Mouse (Mus musculus): Measurements from ENCODE around the gene Plekhj1. TPM values are rescaled to one million over a fixed set of nuclear protein-coding genes. Genes with fewer than 3 reads are reported as not detected.
"Not testable (repeated sequence)": the region's sequence is repeated elsewhere in the genome, so short reads cannot be mapped to it uniquely, and the experiment has no call there.

Plekhj1 gene
- polyA plus RNA-seq, 1 experiment from 2014 or later: 184 TPM

DNA sequence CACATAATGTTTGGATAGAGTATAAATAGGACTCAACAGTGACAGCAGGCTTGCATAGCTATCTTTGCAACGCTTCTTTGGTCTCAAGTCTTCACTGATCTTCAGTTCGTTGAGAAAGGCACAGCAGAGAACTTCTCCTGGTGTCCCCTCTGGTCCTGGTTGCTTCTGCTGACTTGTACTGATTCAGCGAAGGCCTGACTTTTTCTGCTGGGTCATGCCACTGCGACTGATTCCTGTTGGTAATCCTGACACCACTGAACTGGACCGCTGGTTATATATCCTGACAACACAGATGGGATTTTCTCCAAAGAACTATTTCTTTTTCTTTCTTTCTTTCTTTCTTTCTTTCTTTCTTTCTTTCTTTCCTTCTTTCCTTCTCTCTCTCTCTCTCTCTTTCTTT is 24.1 kb upstream of the Plekhj1 start:
- H3K9me3 ChIP-seq (replicated peaks): no peaks in the 10 kb centered on the region
- peaks cover 10% of the 10 kb centered on the region for H3K4me1 ChIP-seq
- no peak overlapping the region for H3K27ac ChIP-seq (replicated peaks)
- no peaks in the 10 kb centered on the region for H3K27me3 ChIP-seq (ENCODE audit: low read depth, poor library complexity, severe bottlenecking)
- DNase-seq (ENCODE audit: low spot score): no peak
- H3K36me3 ChIP-seq: no peaks in the 10 kb centered on the region
- WGBS: 94% methylated on average over 5 of the region's 5 CpGs
- H3K4me3 ChIP-seq: no peak overlapping the region

DNA sequence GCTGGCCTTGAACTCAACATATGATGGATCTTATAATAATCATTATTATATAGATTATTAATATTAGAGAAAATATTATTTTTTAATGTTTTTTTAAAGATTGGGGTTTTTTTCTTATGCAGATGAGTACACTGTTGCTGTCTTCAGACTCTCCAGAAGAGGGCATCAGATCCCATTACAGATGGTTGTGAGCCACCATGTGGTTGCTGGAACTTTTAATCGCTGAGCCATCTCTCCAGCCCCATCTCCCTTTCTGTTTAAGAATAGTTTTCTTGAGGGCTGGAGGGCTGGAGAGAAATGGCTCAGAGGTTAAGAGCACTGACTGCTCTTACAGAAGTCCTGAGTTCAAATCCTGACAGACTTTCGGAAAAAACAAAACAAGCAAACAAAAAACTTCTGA is 23.6 kb upstream of the Plekhj1 start:
- DNase-seq (ENCODE audit: low spot score): no peak
- H3K36me3 ChIP-seq: no peaks in the 10 kb centered on the region
- peaks cover 7% of the 10 kb centered on the region; the same call in 1 of the 2 replicates for H3K4me1 ChIP-seq
- WGBS: 33% methylated on average over 2 of the region's 2 CpGs
- no peak overlapping the region for H3K4me3 ChIP-seq
- no peaks in the 10 kb centered on the region for H3K9me3 ChIP-seq (replicated peaks)
- no peaks in the 10 kb centered on the region for H3K27me3 ChIP-seq (ENCODE audit: low read depth, poor library complexity, severe bottlenecking)
- H3K27ac ChIP-seq (replicated peaks): no peak overlapping the region

DNA sequence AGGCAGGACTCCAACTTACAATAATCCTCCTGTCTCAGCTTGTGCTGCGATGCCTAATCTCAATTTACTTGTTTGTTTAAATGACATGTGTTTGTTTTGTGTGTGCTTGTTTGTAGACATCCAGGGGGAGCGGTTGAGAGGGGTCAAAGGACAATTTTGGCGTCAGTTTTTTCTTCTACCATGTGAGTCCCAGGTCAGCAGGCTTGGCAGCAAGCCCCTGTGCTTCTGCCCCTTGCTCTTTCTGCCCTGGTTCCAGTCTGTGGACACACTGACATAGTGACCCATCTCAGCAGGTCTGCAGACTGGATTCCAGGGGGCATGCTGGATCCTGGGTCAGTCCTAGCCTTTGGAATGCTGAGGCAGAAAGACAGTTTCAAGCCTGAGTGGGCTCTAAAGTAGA is 21.0 kb upstream of the Plekhj1 start:
- Histone ChIP-seq H3K4me3 (no peak overlapping the region), H3K27me3 (ENCODE audit: low read depth, poor library complexity, severe bottlenecking) (no peaks in the 10 kb centered on the region), H3K4me1 (no peaks in the 10 kb centered on the region), H3K36me3 (no peaks in the 10 kb centered on the region), H3K9me3 (replicated peaks) (no peaks in the 10 kb centered on the region), H3K27ac (replicated peaks) (no peak overlapping the region)
- DNase-seq (ENCODE audit: low spot score): no peak
- 54% methylated on average over 3 of the region's 3 CpGs for WGBS

DNA sequence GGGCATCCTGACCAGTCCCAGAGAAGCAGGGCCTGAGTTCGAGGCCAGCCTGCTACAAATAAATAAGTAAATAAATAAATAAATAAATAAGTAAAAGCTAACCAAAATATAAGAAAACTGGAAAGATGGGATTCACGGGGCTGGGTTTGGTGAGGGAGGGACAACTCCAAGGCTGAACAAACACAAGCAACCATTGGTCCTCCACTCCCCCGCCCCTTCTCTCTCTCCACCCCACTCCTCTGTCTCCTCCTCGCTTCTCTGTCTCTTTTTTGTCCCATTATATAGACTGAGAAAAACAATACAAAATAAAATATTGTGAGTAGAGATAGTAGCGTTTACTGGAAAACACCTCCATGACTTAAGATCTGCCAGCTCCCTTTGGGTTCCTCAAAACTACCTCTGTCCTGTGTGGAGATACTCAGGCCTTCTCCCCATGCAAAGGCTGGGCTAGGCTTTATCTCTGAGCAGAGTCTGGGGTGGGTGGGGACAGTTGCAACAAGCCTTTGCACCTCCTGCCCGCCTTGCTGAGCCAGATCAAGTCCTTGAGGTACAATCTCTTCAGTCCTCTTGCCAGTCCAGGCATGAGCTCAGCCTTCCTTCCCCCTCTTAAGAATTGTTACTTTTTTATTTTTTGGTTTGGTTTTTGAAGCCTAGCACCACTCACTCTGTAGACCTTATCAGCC is 20.3 kb upstream of the Plekhj1 start:
- DNase-seq (ENCODE audit: low spot score): no peak
- H3K4me3 ChIP-seq: no peak overlapping the region
- WGBS: 61% methylated on average over 6 of the region's 6 CpGs
- no peaks in the 10 kb centered on the region for H3K4me1 ChIP-seq
- H3K27me3 ChIP-seq (ENCODE audit: low read depth, poor library complexity, severe bottlenecking): no peaks in the 10 kb centered on the region
- no peak overlapping the region for H3K27ac ChIP-seq (replicated peaks)
- H3K36me3 ChIP-seq: no peaks in the 10 kb centered on the region
- H3K9me3 ChIP-seq (replicated peaks): no peaks in the 10 kb centered on the region

DNA sequence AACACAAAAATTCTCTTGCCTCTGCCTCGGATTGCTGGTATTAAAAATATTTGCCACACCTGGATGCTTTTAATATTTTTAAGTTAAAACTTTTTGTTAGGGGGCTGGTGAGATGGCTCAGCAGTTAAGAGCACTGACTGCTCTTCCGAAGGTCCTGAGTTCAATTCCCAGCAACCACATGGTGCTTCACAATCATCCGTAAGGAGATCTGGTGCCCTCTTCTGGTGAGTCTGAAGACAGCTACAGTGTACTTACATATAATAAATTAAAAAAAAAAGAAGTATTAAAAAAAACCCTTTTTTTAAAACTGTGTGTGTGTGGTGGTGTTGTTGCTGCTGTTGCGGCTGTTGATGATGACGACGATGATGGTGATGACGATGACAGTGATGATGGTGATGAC is 19.5 kb upstream of the Plekhj1 start:
- not testable (repeated sequence) for DNase-seq (ENCODE audit: low spot score); H3K9me3 ChIP-seq (replicated peaks); H3K27ac ChIP-seq (replicated peaks); H3K4me3 ChIP-seq; H3K36me3 ChIP-seq; H3K4me1 ChIP-seq; H3K27me3 ChIP-seq (ENCODE audit: low read depth, poor library complexity, severe bottlenecking)
- 82% methylated on average over 7 of the region's 7 CpGs for WGBS

DNA sequence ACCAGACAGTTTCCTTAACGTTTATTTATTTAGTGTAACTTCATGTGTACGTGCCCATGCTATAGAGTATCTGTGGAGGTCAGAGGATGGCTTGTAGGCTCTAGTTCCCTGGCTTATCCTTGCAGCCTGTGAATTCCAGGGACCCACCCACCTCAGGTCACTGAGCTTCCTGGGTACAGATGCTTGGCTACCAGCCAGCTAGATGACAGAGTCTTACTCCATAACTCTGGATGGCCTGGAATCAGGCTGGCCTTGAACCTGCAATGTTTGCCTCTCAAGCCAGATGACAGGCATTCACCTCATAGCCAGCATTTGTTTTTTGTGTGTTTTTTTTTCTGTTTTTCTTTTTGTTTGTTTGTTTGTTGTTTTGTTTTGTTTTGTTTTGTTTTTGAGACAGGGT is 18.7 kb upstream of the Plekhj1 start:
- Histone ChIP-seq H3K36me3 (no peaks in the 10 kb centered on the region), H3K27ac (replicated peaks) (no peak overlapping the region), H3K4me1 (no peaks in the 10 kb centered on the region), H3K27me3 (ENCODE audit: low read depth, poor library complexity, severe bottlenecking) (peaks cover 14% of the 10 kb centered on the region), H3K4me3 (no peak overlapping the region), H3K9me3 (replicated peaks) (no peaks in the 10 kb centered on the region)
- no peak for DNase-seq (ENCODE audit: low spot score)
- WGBS: 71% methylated on average over 2 of the region's 2 CpGs

DNA sequence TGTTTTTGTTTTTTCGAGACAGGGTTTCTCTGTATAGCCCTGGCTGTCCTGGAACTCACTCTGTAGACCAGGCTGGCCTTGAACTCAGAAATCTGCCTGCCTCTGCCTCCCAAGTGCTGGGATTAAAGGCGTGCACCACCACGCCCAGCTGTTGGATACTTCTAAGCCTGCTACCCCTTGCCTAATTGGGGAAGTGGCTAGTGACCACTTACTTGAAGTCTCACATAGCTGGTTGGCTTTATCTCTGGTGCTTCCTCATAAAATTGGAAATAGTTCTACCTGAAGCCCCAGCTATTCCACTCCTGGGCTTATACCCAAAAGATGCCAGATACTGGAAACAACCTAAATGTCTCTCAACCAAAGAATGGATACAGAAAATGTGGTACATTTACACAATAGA is 17.9 kb upstream of the Plekhj1 start:
- H3K4me3 ChIP-seq; H3K9me3 ChIP-seq (replicated peaks); H3K27ac ChIP-seq (replicated peaks); DNase-seq (ENCODE audit: low spot score); H3K36me3 ChIP-seq; H3K4me1 ChIP-seq: not testable (repeated sequence)
- WGBS: 84% methylated on average over 3 of the region's 3 CpGs
- peaks cover 23% of the 10 kb centered on the region for H3K27me3 ChIP-seq (ENCODE audit: low read depth, poor library complexity, severe bottlenecking)

DNA sequence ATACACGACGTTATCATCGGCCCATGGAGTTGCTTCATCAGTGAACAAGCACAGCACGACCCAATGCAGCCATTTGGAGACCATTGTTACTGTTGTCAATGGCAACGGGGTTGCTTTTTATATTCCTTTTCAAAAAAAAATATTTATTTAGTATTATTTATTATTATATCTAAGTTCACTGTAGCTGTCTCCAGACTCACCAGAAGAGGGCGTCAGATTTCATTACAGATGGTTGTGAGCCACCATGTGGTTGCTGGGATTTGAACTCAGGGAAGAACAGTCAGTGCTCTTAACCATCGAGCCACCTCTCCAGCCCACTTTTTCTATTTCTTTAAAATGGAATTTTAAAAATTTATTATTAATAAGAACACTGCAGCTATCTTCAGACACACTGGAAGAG is 16.4 kb upstream of the Plekhj1 start:
- no peak overlapping the region for H3K27ac ChIP-seq (replicated peaks)
- no peaks in the 10 kb centered on the region for H3K36me3 ChIP-seq
- peaks cover 8% of the 10 kb centered on the region for H3K4me1 ChIP-seq

DNA sequence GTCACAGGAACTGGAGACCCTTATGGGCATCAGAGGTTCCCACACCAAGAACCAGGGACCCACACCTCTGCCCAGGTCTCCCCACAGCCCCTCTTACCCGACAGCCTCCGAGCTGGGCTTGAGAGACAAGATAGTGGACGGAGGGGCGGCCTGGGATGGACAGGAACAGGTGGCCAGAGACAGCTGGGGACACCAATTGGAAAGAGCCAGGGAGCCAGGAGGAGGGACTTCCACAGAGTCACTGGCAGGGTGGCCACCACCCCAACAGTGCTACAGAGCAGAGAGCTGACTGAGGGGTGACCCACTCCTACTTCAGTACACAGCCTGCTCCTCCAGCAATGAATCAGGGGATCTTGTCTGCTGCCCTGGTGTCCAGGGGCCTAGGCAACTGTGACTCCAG is 14.9 kb upstream of the Plekhj1 start, which contains the start of gene Jsrp1:
TSS of gene Jsrp1 (minus strand) at position 133 of the 400 bp plus-strand sequence.
- no peak within 1 kb of the TSS for H3K27ac ChIP-seq (replicated peaks)
- no peak for DNase-seq (ENCODE audit: low spot score)
- no peaks in the 10 kb centered on the region for H3K9me3 ChIP-seq (replicated peaks)
- H3K36me3 ChIP-seq: no peaks in the 10 kb centered on the region
- WGBS: 76% methylated on average over 4 of the region's 4 CpGs
- H3K4me3 ChIP-seq: no peak within 1 kb of the TSS
- peaks cover 52% of the 10 kb centered on the region for H3K27me3 ChIP-seq (ENCODE audit: low read depth, poor library complexity, severe bottlenecking)
- H3K4me1 ChIP-seq: peaks cover 19% of the 10 kb centered on the region

More for the DNA sequence above, 16.4 kb upstream of the Plekhj1 start:
- Histone ChIP-seq H3K27me3 (ENCODE audit: low read depth, poor library complexity, severe bottlenecking) (peaks cover 38% of the 10 kb centered on the region), H3K9me3 (replicated peaks) (no peaks in the 10 kb centered on the region), H3K4me3 (no peak overlapping the region)
- no peak for DNase-seq (ENCODE audit: low spot score)
- 73% methylated on average over 7 of the region's 7 CpGs for WGBS

DNA sequence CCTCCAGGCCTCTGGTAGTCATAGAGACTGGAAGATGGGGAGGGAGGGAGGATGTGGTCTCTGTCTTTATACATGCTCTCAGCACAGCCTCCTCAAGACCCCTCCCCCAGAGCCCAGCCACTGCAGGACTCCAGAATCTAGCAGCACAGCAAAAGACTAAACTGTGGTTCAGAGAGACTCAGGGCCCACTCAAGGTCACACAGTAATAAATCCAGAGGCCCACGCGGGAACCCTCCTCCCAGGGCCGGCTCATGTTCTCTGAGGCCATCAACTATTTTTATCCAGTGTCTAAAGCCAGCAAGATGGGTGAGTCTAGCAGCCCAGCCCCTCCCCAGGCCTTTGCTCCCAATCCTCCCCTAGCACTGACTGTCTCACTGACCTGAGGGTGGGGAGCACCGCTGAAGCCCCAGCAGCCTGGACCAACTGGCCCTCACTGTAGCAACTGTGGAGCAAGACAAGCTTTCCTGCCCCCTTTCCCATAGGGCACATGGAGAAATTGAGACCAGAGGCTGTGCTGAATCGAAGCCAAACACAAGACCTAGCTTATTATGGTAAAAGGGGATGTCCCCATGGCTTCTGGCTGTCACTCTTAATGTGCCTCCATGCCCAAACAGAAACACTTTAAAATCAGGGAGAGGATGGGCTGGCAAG is 14.1 kb upstream of the Plekhj1 start:
- no peaks in the 10 kb centered on the region for H3K36me3 ChIP-seq
- 64% methylated on average over 5 of the region's 5 CpGs for WGBS
- no peak for DNase-seq (ENCODE audit: low spot score)
- H3K27me3 ChIP-seq (ENCODE audit: low read depth, poor library complexity, severe bottlenecking): peaks cover 60% of the 10 kb centered on the region
- H3K4me1 ChIP-seq: peaks cover 28% of the 10 kb centered on the region
- H3K9me3 ChIP-seq (replicated peaks): no peaks in the 10 kb centered on the region
- no peak overlapping the region for H3K27ac ChIP-seq (replicated peaks)
- H3K4me3 ChIP-seq: no peak overlapping the region

DNA sequence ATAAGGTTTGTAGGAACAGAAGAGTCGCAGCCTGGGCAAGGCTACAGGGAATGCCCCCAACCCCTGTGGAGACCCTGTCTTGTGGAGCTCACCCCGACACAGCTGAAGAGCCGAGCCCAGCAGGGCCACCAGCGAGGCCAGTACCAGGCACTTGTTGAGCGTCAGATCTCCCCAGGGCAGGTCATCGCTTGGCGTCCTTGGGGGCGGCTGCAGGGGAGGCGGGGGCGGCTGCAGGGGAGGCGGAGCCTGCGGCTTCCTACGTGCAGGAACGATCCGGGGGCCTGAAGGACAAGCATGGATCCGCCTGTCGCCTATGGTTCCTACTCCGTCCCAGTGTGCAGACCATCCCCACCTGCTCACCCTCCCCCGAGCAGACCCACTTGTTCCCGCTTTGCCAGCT is 11.7 kb upstream of the Plekhj1 start:
- 4% methylated on average over 20 of the region's 20 CpGs for WGBS
- Histone ChIP-seq H3K36me3 (peaks cover 7% of the 10 kb centered on the region), H3K27me3 (ENCODE audit: low read depth, poor library complexity, severe bottlenecking) (peaks cover 84% of the 10 kb centered on the region), H3K4me3 (peak overlapping the region; percentile 36), H3K4me1 (peaks cover 50% of the 10 kb centered on the region), H3K27ac (replicated peaks) (0 out of 2 replicates have a peak overlapping the region, but pooled peaks have one; percentile 23), H3K9me3 (replicated peaks) (no peaks in the 10 kb centered on the region)
- no peak for DNase-seq (ENCODE audit: low spot score)

DNA sequence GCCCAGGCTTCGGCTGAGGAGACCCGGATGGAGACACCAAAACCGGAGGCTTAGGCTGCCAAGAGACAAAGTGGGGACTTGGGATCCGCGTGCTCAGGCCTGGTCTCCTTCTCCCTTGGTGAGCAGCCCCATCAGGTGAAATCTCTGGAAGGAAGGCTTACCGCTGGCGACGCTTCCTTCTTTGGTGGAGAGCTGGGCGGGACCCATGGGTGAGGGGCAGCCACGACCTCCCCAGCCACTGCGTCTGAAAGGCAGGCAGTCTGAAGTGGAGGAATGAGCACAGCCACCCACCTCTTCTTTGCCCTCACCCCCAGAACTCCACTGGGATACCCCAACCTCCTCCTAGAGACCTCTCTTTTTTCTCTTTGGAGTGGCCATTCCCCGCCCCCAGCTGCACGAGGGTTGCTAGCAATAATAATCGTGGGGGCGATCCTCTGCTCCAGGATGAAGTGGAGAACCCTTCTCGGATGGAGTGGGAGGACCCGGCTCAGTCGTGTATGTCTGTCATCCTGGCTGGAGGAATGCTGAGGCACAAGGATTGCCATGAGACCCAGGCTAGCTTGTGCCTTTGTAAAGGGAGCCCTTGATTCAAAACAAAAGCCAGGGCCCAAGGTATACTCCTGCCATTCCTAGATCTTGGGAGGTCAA is 10.7 kb upstream of the Plekhj1 start:
- Histone ChIP-seq H3K27ac (replicated peaks) (peak overlapping the region; percentile 65), H3K4me1 (peaks cover 55% of the 10 kb centered on the region), H3K27me3 (ENCODE audit: low read depth, poor library complexity, severe bottlenecking) (peaks cover 87% of the 10 kb centered on the region), H3K4me3 (peak overlapping the region; percentile 67), H3K9me3 (replicated peaks) (no peaks in the 10 kb centered on the region), H3K36me3 (peaks cover 17% of the 10 kb centered on the region)
- 6% methylated on average over 18 of the region's 18 CpGs for WGBS
- DNase-seq (ENCODE audit: low spot score): peak; percentile 46

Measured in midbrain, embryonic 10.5 days (tissue).